Mouse (Mus musculus) activated CD4-positive, CD25-positive, alpha-beta regulatory T cell, adult 4 months (primary cell): ENCODE measurements around the gene Heatr5b. TPM values are rescaled to one million over a fixed set of nuclear protein-coding genes. Genes with fewer than 3 reads are reported as not detected.

ENCODE experiments used
- polyA plus RNA-seq, 2 experiments: library from polyadenylated mRNA; unstranded; fragments of 100-300 nt; shearing (Covaris generic); gene quantifications; one replicate each; pipeline ENCODE4 v1.2.1; 2017

Heatr5b gene
- polyA plus RNA-seq, 2 experiments from 2014 or later, result 8.7 to 10.0 TPM

Other genes with a start within 250 kb of the Heatr5b start
- gene Strn, start 98.2 kb downstream of the Heatr5b start, polyA plus RNA-seq, result 1 to 10 TPM; 8.3 to 8.8 TPM
- gene Gpatch11, start 203 bp upstream of the Heatr5b start, polyA plus RNA-seq, result 100 to 1,000 TPM in 1 of 2 experiments, 10 to 100 TPM in 1; 77.1 to 109 TPM
- 10 to 100 TPM; 23.5 to 37.7 TPM for gene Eif2ak2, start 47.2 kb upstream of the Heatr5b start, polyA plus RNA-seq
- gene Sult6b1, start 71.6 kb upstream of the Heatr5b start, polyA plus RNA-seq, result 1 to 10 TPM in 1 of 2 experiments, under 1 TPM in 1; 0.68 to 1.4 TPM
- 10 to 100 TPM; 82.0 to 84.0 TPM for gene Cebpzos, start 81.1 kb upstream of the Heatr5b start, polyA plus RNA-seq
- 10 to 100 TPM; 49.7 to 74.8 TPM for gene Cebpz, start 101.7 kb upstream of the Heatr5b start, polyA plus RNA-seq
- 10 to 100 TPM; 58.3 to 60.6 TPM for gene Ndufaf7, start 101.8 kb upstream of the Heatr5b start, polyA plus RNA-seq
- 1 to 10 TPM; 5.7 to 8.2 TPM for gene Prkd3, start 185.5 kb upstream of the Heatr5b start, polyA plus RNA-seq
- gene Qpct, start 216.5 kb upstream of the Heatr5b start, polyA plus RNA-seq, result 1 to 10 TPM; 2.1 to 3.7 TPM